Mouse (Mus musculus): Measurements from ENCODE around the gene Itln1. TPM values are rescaled to one million over a fixed set of nuclear protein-coding genes. Genes with fewer than 3 reads are reported as not detected.
A peak's percentile ranks its signal among the peaks of the same experiment; 100 is the strongest.

Gene Itln1
- polyA plus RNA-seq, 1 experiment from 2014 or later: not detected

GRCm38 (mm10) chr1:171534557-171534956, 537 bp downstream of the Itln1 start:
- H3K27me3 ChIP-seq (ENCODE audit: control insufficient read depth, insufficient read depth, low read length): no peaks in the 10 kb centered on the region
- ATAC-seq (ENCODE audit: low FRiP score, low TSS enrichment) (no peak), DNase-seq (no peak)
- H3K9ac ChIP-seq (replicated peaks; ENCODE audit: low read length): no peak overlapping the region
- H3K4me3 ChIP-seq (replicated peaks; ENCODE audit: low read depth, low read length): no peak overlapping the region
- no peak overlapping the region for H3K4me2 ChIP-seq (ENCODE audit: low read length)
- H3K9me3 ChIP-seq (ENCODE audit: control insufficient read depth, low read length): no peaks in the 10 kb centered on the region
- no peaks in the 10 kb centered on the region for H3K4me1 ChIP-seq (ENCODE audit: control insufficient read depth, insufficient read depth, low read length)
- no peak overlapping the region for H3K27ac ChIP-seq (replicated peaks; ENCODE audit: low read depth, low read length)
- no peaks in the 10 kb centered on the region for H3K36me3 ChIP-seq (ENCODE audit: control insufficient read depth, insufficient read depth, low read length)

GRCm38 (mm10) chr1:171532830-171533229, 2.3 kb downstream of the Itln1 start:
- Histone ChIP-seq H3K9ac (replicated peaks; ENCODE audit: low read length) (no peak overlapping the region), H3K27ac (replicated peaks; ENCODE audit: low read depth, low read length) (no peak overlapping the region), H3K9me3 (ENCODE audit: control insufficient read depth, low read length) (no peaks in the 10 kb centered on the region), H3K4me3 (replicated peaks; ENCODE audit: low read depth, low read length) (no peak overlapping the region), H3K4me2 (ENCODE audit: low read length) (no peak overlapping the region), H3K4me1 (ENCODE audit: control insufficient read depth, insufficient read depth, low read length) (no peaks in the 10 kb centered on the region), H3K27me3 (ENCODE audit: control insufficient read depth, insufficient read depth, low read length) (no peaks in the 10 kb centered on the region), H3K36me3 (ENCODE audit: control insufficient read depth, insufficient read depth, low read length) (no peaks in the 10 kb centered on the region)
- 66% methylated on average over 2 of the region's 2 CpGs for WGBS
- no peak for DNase-seq
- no peak for ATAC-seq (ENCODE audit: low FRiP score, low TSS enrichment)

DNA sequence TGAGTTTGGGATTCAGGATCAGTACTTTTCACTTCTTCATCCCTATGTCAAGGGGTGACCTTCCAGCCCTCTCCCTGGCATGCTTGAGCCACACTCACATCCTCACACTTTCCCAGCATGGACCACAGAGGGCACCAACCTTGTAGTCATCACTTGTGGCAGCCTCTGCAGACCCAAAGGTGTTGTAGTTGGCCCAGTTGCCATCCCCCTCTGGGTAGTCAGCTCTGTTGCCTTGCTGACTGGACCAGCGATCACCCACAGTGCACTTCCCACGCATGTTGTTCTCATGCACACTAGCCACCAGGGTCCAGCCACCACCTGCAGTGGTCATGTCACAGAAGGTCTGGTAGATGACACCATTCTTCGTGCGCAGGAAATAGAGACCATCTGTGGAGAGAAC, 3.7 kb downstream of the Itln1 start:
- no peaks in the 10 kb centered on the region for H3K27me3 ChIP-seq (ENCODE audit: control insufficient read depth, insufficient read depth, low read length)
- no peak overlapping the region for H3K27ac ChIP-seq (replicated peaks; ENCODE audit: low read depth, low read length)
- H3K4me1 ChIP-seq (ENCODE audit: control insufficient read depth, insufficient read depth, low read length): no peaks in the 10 kb centered on the region
- 93% methylated on average over 4 of the region's 4 CpGs for WGBS
- H3K36me3 ChIP-seq (ENCODE audit: control insufficient read depth, insufficient read depth, low read length): no peaks in the 10 kb centered on the region
- H3K9ac ChIP-seq (replicated peaks; ENCODE audit: low read length): no peak overlapping the region
- H3K4me3 ChIP-seq (replicated peaks; ENCODE audit: low read depth, low read length): no peak overlapping the region
- ATAC-seq (ENCODE audit: low FRiP score, low TSS enrichment): no peak
- no peak for DNase-seq
- H3K9me3 ChIP-seq (ENCODE audit: control insufficient read depth, low read length): no peaks in the 10 kb centered on the region
- H3K4me2 ChIP-seq (ENCODE audit: low read length): no peak overlapping the region

DNA sequence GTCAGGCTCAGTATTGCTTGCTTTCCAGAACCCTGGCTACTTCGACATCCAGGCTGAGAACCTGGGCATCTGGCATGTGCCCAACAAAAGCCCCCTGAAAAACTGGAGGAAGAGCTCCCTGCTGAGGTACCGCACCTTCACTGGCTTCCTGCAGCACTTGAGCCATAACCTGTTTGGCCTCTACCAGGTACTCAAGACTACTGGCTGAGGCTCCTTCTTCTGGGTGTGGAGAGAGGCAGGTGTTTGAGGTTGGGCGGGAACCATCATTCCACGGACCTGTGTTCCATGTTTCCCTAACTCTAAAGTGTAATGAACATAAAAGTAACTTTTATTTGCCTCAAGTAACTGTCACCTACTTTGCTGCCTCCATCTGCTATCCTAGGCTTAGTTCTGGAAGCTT, 19.5 kb downstream of the Itln1 start:
- Histone ChIP-seq H3K4me1 (ENCODE audit: control insufficient read depth, insufficient read depth, low read length) (no peaks in the 10 kb centered on the region), H3K4me3 (replicated peaks; ENCODE audit: low read depth, low read length) (no peak overlapping the region), H3K9ac (replicated peaks; ENCODE audit: low read length) (no peak overlapping the region), H3K27ac (replicated peaks; ENCODE audit: low read depth, low read length) (no peak overlapping the region), H3K4me2 (ENCODE audit: low read length) (no peak overlapping the region), H3K36me3 (ENCODE audit: control insufficient read depth, insufficient read depth, low read length) (no peaks in the 10 kb centered on the region), H3K27me3 (ENCODE audit: control insufficient read depth, insufficient read depth, low read length) (no peaks in the 10 kb centered on the region), H3K9me3 (ENCODE audit: control insufficient read depth, low read length) (no peaks in the 10 kb centered on the region)
- 89% methylated on average over 4 of the region's 4 CpGs for WGBS
- ATAC-seq (ENCODE audit: low FRiP score, low TSS enrichment) (no peak), DNase-seq (no peak)

- Histone ChIP-seq H3K36me3 (ENCODE audit: control insufficient read depth, insufficient read depth, low read length) (no peaks in the 10 kb centered on the region), H3K4me1 (ENCODE audit: control insufficient read depth, insufficient read depth, low read length) (no peaks in the 10 kb centered on the region), H3K9ac (replicated peaks; ENCODE audit: low read length) (no peak overlapping the region), H3K27ac (replicated peaks; ENCODE audit: low read depth, low read length) (no peak overlapping the region), H3K4me2 (ENCODE audit: low read length) (no peak overlapping the region), H3K4me3 (replicated peaks; ENCODE audit: low read depth, low read length) (no peak overlapping the region), H3K9me3 (ENCODE audit: control insufficient read depth, low read length) (no peaks in the 10 kb centered on the region), H3K27me3 (ENCODE audit: control insufficient read depth, insufficient read depth, low read length) (no peaks in the 10 kb centered on the region)
- no peak for ATAC-seq (ENCODE audit: low FRiP score, low TSS enrichment)
- no peak for DNase-seq
- 15% methylated on average over 1 of the region's 1 CpGs for WGBS
Measured at GRCm38 (mm10) chr1:171515039-171515438, 20.1 kb downstream of the Itln1 start.

DNA sequence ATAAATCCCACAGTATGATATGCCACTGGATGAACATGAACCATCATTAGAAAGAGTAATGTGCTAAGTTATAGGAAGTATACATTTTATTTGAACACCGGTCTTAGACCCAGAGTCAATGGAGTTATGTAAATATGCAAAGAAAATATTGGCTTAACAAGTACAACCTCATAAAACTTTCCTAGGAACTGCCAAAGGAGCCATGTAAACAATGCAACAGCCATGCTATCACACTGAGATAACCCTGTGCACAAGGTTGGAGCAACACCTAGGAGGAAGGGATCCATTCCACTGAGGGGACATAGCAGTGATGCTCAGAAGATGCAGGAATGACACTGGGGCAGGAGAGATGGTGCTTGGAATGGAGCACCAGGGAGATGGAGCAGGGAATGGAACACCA, 21.3 kb downstream of the Itln1 start:
- DNase-seq: no peak
- ATAC-seq (ENCODE audit: low FRiP score, low TSS enrichment): no peak
- Histone ChIP-seq H3K9ac (replicated peaks; ENCODE audit: low read length) (no peak overlapping the region), H3K27ac (replicated peaks; ENCODE audit: low read depth, low read length) (no peak overlapping the region), H3K36me3 (ENCODE audit: control insufficient read depth, insufficient read depth, low read length) (no peaks in the 10 kb centered on the region), H3K4me1 (ENCODE audit: control insufficient read depth, insufficient read depth, low read length) (no peaks in the 10 kb centered on the region), H3K9me3 (ENCODE audit: control insufficient read depth, low read length) (no peaks in the 10 kb centered on the region), H3K27me3 (ENCODE audit: control insufficient read depth, insufficient read depth, low read length) (no peaks in the 10 kb centered on the region), H3K4me3 (replicated peaks; ENCODE audit: low read depth, low read length) (no peak overlapping the region), H3K4me2 (ENCODE audit: low read length) (no peak overlapping the region)
- 98% methylated on average over 1 of the region's 1 CpGs for WGBS

DNA sequence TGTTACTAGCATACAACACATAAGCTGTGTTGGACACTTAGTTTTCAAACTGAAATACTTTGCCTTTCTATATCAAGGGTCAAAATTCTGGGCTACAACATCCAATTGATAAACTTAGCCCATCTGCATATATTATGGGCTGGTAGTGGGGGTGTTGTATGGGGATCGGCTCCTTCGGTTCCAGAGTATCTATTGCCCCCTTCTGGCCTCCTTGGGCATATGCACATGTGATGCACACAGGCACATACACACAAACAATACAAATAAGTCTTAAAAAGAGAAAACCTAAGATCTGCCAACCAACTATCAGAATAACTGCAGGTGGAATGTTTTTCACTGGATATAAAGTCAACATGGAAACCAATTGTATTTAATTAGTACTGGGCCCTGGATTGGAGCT, 21.9 kb downstream of the Itln1 start:
- no peak for DNase-seq
- WGBS: 90% methylated on average over 2 of the region's 2 CpGs
- Histone ChIP-seq H3K27me3 (ENCODE audit: control insufficient read depth, insufficient read depth, low read length) (no peaks in the 10 kb centered on the region), H3K4me2 (ENCODE audit: low read length) (no peak overlapping the region), H3K4me1 (ENCODE audit: control insufficient read depth, insufficient read depth, low read length) (no peaks in the 10 kb centered on the region), H3K27ac (replicated peaks; ENCODE audit: low read depth, low read length) (no peak overlapping the region), H3K36me3 (ENCODE audit: control insufficient read depth, insufficient read depth, low read length) (no peaks in the 10 kb centered on the region), H3K9ac (replicated peaks; ENCODE audit: low read length) (no peak overlapping the region), H3K4me3 (replicated peaks; ENCODE audit: low read depth, low read length) (no peak overlapping the region), H3K9me3 (ENCODE audit: control insufficient read depth, low read length) (no peaks in the 10 kb centered on the region)
- ATAC-seq (ENCODE audit: low FRiP score, low TSS enrichment): no peak

DNA sequence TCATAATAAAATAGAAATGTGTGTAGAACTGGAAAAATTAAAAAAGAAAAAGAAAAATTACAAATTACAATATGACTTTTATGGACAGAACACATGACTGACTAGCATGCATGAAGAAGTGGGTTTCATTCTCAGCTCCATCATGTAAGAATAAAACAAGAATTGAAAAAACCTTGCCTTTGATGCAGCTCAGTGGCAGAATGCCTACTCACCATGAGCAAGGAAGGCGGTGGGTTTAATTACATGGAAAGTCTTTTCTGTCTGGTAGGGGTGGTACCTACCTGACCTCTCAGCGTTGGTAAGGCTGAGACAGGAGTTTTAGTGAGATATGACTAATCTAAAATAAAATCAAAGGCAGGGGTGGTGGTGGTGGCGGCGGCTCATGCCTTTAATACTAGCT, 30.5 kb downstream of the Itln1 start:
- H3K4me1 ChIP-seq (ENCODE audit: control insufficient read depth, insufficient read depth, low read length): peaks cover 4% of the 10 kb centered on the region; the same call in 1 of the 2 replicates
- DNase-seq: peak; percentile 32
- peak overlapping the region; percentile 75 for H3K4me2 ChIP-seq (ENCODE audit: low read length)
- peak overlapping the region; percentile 18; the same call in 1 of the 2 replicates for H3K9ac ChIP-seq (replicated peaks; ENCODE audit: low read length)
- no peaks in the 10 kb centered on the region for H3K27me3 ChIP-seq (ENCODE audit: control insufficient read depth, insufficient read depth, low read length)
- 63% methylated on average over 4 of the region's 4 CpGs for WGBS
- H3K27ac ChIP-seq (replicated peaks; ENCODE audit: low read depth, low read length): 0 out of 2 replicates have a peak overlapping the region, but pooled peaks have one; percentile 96
- H3K36me3 ChIP-seq (ENCODE audit: control insufficient read depth, insufficient read depth, low read length): no peaks in the 10 kb centered on the region
- peak overlapping the region; percentile 63 for H3K4me3 ChIP-seq (replicated peaks; ENCODE audit: low read depth, low read length)
- no peaks in the 10 kb centered on the region for H3K9me3 ChIP-seq (ENCODE audit: control insufficient read depth, low read length)
- no peak for ATAC-seq (ENCODE audit: low FRiP score, low TSS enrichment)

GRCm38 (mm10) chr1:171503592-171504291, 31.4 kb downstream of the Itln1 start:
- Histone ChIP-seq H3K9me3 (ENCODE audit: control insufficient read depth, low read length) (no peaks in the 10 kb centered on the region), H3K4me1 (ENCODE audit: control insufficient read depth, insufficient read depth, low read length) (peaks cover 4% of the 10 kb centered on the region; the same call in 1 of the 2 replicates), H3K4me3 (replicated peaks; ENCODE audit: low read depth, low read length) (peak overlapping the region; percentile 63), H3K4me2 (ENCODE audit: low read length) (peak overlapping the region; percentile 75), H3K27ac (replicated peaks; ENCODE audit: low read depth, low read length) (peak overlapping the region; percentile 96), H3K36me3 (ENCODE audit: control insufficient read depth, insufficient read depth, low read length) (no peaks in the 10 kb centered on the region), H3K27me3 (ENCODE audit: control insufficient read depth, insufficient read depth, low read length) (no peaks in the 10 kb centered on the region), H3K9ac (replicated peaks; ENCODE audit: low read length) (peak overlapping the region; percentile 80)
- WGBS: under 1% methylated on average over 53 of the region's 53 CpGs
- ATAC-seq (ENCODE audit: low FRiP score, low TSS enrichment) (peak; percentile 70), DNase-seq (peak; percentile 82)
